17 mouse cellular contexts compared by ENCODE assay signal in the genomic region with DNA sequence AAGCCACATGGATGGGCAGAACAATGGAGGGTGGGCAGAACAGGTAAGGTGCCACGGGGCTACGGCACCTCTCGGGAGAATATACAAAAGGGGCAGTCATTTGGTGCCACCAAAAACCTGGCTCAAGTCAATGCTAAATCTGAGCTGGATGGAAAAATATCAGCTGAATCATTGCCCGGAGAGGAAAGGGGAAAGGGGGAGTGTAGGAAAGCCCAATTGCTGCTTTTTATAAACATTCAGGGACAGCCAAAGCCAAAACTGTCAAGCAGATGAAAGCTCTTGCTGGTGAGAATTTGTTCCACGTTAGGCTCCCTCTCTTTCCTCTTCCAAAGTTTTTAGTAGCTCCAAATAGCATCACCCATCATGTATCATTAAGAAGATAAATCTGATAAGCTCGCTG.
DNase-seq lines count a peak whose midpoint lies in the region; ATAC-seq lines count a peak whose summit lies in the region.
"Had no signal": no experiment of that assay in that cellular context is flagged by ENCODE, and none has a peak within 500 bp of the region (broad histone marks: within the 10 kb centered on the region; RNA-seq: fewer than 3 reads in every experiment).

No protein-coding gene starts in this region.

- WGBS in embryonic facial prominence, embryonic 14.5 days: 66% methylated on average over 6 of the region's 6 CpGs
- WGBS in embryonic facial prominence, embryonic 10.5 days: 85% methylated on average over 6 of the region's 6 CpGs

- H3K27me3 ChIP-seq in embryonic facial prominence, embryonic 14.5 days (replicated peaks; ENCODE audit: control insufficient read depth, insufficient read depth, low read length): no peaks in the 10 kb centered on the region
- H3K27me3 ChIP-seq in embryonic facial prominence, embryonic 10.5 days (replicated peaks; ENCODE audit: low read depth, poor library complexity, severe bottlenecking): no peaks in the 10 kb centered on the region
- H3K27me3 ChIP-seq: heart, embryonic 12.5 days; hindbrain, embryonic 13.5 days had no signal

- H3K9ac ChIP-seq in embryonic facial prominence, embryonic 14.5 days (ENCODE audit: low read depth, low read length): no peak overlapping the region
- H3K9ac ChIP-seq: heart, embryonic 12.5 days; hindbrain, embryonic 13.5 days had no signal

- H3K4me1 ChIP-seq in embryonic facial prominence, embryonic 14.5 days (ENCODE audit: control insufficient read depth, insufficient read depth, low read length): no peaks in the 10 kb centered on the region
- no peaks in the 10 kb centered on the region for H3K4me1 ChIP-seq in embryonic facial prominence, embryonic 10.5 days
- H3K4me1 ChIP-seq: heart, embryonic 12.5 days; hindbrain, embryonic 13.5 days had no signal

- no peak for ATAC-seq in embryonic facial prominence, embryonic 14.5 days (ENCODE audit: low read depth)
- ATAC-seq: intestine, embryonic 16.5 days; midbrain, embryonic 16.5 days had no signal

- no peaks in the 10 kb centered on the region for H3K36me3 ChIP-seq in embryonic facial prominence, embryonic 14.5 days (ENCODE audit: control insufficient read depth, insufficient read depth, low read length)
- no peaks in the 10 kb centered on the region for H3K36me3 ChIP-seq in embryonic facial prominence, embryonic 10.5 days (replicated peaks)
- H3K36me3 ChIP-seq: heart, embryonic 12.5 days; hindbrain, embryonic 13.5 days had no signal

- H3K27ac ChIP-seq in embryonic facial prominence, embryonic 14.5 days (replicated peaks; ENCODE audit: low read depth, low read length): no peak overlapping the region
- H3K27ac ChIP-seq in embryonic facial prominence, embryonic 10.5 days (replicated peaks): no peak overlapping the region
- H3K27ac ChIP-seq: hindbrain, embryonic 13.5 days had no signal

- no peak overlapping the region for H3K4me3 ChIP-seq in embryonic facial prominence, embryonic 14.5 days (ENCODE audit: low read depth, low read length)
- H3K4me3 ChIP-seq in embryonic facial prominence, embryonic 10.5 days: no peak overlapping the region
- H3K4me3 ChIP-seq: heart, embryonic 12.5 days; hindbrain, embryonic 13.5 days had no signal

- peak; percentile 39 for DNase-seq in embryonic facial prominence, embryonic 14.5 days (ENCODE audit: low spot score)
- no peak for DNase-seq in embryonic facial prominence, embryonic 10.5 days (ENCODE audit: low spot score)
- peak; percentile 8 for DNase-seq in layer of hippocampus, adult 9-11 months
- no peak for DNase-seq in layer of hippocampus, adult 8-10 months (ENCODE audit: low spot score in 2 of 2)
- peak; percentile 8 for DNase-seq in retina, adult 2 months (ENCODE audit: low read depth, low spot score)
- DNase-seq in retina, postnatal 1 day: no peak
- no peak for DNase-seq in spleen, postnatal 10 days (ENCODE audit: low spot score in 2 of 2)
- DNase-seq: adrenal gland, adult 2 months; heart, postnatal 14 days; kidney, postnatal 36 days; liver; lung, postnatal 36 days; thymus, postnatal 14 days had no signal

- no peaks in the 10 kb centered on the region for H3K9me3 ChIP-seq in embryonic facial prominence, embryonic 14.5 days (ENCODE audit: control insufficient read depth, low read length)
- H3K9me3 ChIP-seq in embryonic facial prominence, embryonic 10.5 days: no peaks in the 10 kb centered on the region
- H3K9me3 ChIP-seq: heart, embryonic 12.5 days; hindbrain, embryonic 13.5 days had no signal

- H3K4me2 ChIP-seq in embryonic facial prominence, embryonic 14.5 days (ENCODE audit: low read depth, low read length): no peak overlapping the region
- H3K4me2 ChIP-seq: heart, embryonic 12.5 days; hindbrain, embryonic 13.5 days had no signal

Comparison
In these comparisons a context has a peak if more than half of its experiments do, and no peak if none do; other contexts are left out.
1. DNase-seq: peak in embryonic facial prominence, embryonic 14.5 days (single experiment), layer of hippocampus, adult 9-11 months (single experiment) and retina, adult 2 months (single experiment); none in embryonic facial prominence, embryonic 10.5 days (single experiment), layer of hippocampus, adult 8-10 months (0 of 2), retina, postnatal 1 day (single experiment) and spleen, postnatal 10 days (0 of 2).